Mouse (Mus musculus) megakaryocyte, embryonic 14.5 days (primary cell): ENCODE data around the gene Slc44a1.

Experiments used
- FLI1 ChIP-seq: IDR thresholded peaks from 2 replicates; pipeline ENCODE4 v1.6.1; 2012; ENCODE audit warnings: low read length, inconsistent platforms, mixed read lengths
- GATA1 ChIP-seq: IDR thresholded peaks from 3 replicates; pipeline ENCODE4 v1.6.1; 2012; ENCODE audit warnings: mixed read lengths, low read length, inconsistent platforms, borderline replicate concordance

GRCm38 (mm10) chr4:53447773-53448172, 7.6 kb downstream of the Slc44a1 start:
- no peak for TF ChIP-seq GATA1
- no peak for TF ChIP-seq FLI1
